Mouse (Mus musculus) adrenal gland, adult 8-10 months (tissue): Measurements from ENCODE around the gene Ifngr2. TPM values are rescaled to one million over a fixed set of nuclear protein-coding genes. Genes with fewer than 3 reads are reported as not detected.
"Not testable (repeated sequence)": the region's sequence is repeated elsewhere in the genome, so short reads cannot be mapped to it uniquely, and the experiment has no call there.

Experiments
- DNase-seq: peaks from one replicate; pipeline ENCODE4 v3.0.0; 2022
- total RNA-seq, 4 experiments: library from RNA; stranded (reverse); gene quantifications; 2 replicates each; pipeline ENCODE4 v1.2.4; 2022

The Ifngr2 gene
- 10 to 100 TPM; 21.8 to 35.9 (median 29.7) TPM for total RNA-seq

GRCm38 (mm10) chr16:91546836-91547741 is at the start of gene Ifngr2:
Ifngr2 (plus strand) TSS chr16:91547072.
- DNase-seq, result no peak

GRCm38 (mm10) chr16:91498041-91498440 is 48.8 kb upstream of the Ifngr2 start:
- DNase-seq, result no peak

DNA sequence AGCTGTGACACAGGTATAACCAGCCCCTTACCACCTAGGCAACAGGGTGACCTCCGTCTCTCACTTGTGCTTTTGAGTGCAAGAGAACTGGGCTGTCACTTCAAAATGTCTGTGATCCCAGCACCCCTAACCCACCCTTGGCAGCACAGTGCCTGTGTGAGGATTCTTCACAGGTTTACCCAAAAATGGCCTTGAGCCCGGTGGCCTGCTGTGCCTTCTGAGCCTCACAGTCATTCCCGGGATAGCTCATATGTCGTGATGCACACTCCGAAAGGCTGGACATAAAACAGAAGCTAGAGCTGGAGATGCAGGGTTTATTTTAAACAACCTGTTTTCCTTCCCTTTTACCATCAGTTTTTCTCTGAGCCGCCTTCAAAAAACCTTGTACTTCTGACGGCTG is 42.2 kb upstream of the Ifngr2 start:
- DNase-seq, result no peak

GRCm38 (mm10) chr16:91505116-91505601 is 41.7 kb upstream of the Ifngr2 start:
- no peak for DNase-seq

DNA sequence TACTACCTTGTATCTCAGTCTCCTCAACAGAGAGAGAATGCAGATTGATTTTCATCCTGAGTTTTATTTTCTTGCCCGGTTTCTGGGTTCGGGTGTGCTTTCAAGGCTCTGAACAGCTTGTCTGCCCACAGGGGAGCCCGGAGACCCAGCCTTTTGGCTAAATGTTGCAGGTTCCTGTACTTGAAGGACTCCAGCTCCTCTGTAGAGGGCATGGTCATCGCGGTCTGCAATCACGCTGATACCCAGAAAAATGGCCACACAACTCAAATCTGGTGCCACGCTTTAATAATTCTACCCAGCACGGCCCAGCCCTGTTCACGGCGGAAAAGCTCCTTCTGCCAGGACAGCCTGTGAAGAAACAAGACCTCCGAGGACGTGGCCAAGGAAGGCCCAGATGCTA is 40.5 kb upstream of the Ifngr2 start:
- DNase-seq, result no peak

- DNase-seq, result peak; percentile 61
These were observed 34.6 kb upstream of the Ifngr2 start for GRCm38 (mm10) chr16:91512161-91512787.

- DNase-seq, result no peak
These were observed 33.8 kb upstream of the Ifngr2 start for GRCm38 (mm10) chr16:91513099-91513498.

GRCm38 (mm10) chr16:91517020-91517419 is 29.9 kb upstream of the Ifngr2 start:
- DNase-seq, result no peak

GRCm38 (mm10) chr16:91522040-91522439 is 24.8 kb upstream of the Ifngr2 start:
- DNase-seq, result no peak

GRCm38 (mm10) chr16:91522479-91523309 is 24.2 kb upstream of the Ifngr2 start:
- DNase-seq, result peak; percentile 81

DNA sequence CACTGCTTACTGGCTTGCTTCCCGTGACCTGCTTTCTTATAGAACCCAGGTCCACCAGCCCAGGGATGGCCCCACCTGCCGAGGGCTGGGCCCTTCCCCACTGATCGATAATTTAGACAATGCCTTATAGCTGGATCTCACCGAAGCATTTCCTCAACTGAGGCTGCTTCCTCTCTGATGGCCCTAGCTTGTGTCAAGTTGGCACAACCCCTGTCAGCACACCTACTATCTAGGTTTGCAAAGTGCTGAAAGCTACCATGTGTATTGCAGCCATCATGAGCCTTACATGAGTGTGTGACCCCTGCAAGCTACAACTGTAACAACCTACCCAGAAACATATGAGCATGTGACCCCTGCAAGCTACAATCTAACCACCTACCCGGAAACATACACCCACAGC is 22.7 kb upstream of the Ifngr2 start:
- DNase-seq, result no peak

DNA sequence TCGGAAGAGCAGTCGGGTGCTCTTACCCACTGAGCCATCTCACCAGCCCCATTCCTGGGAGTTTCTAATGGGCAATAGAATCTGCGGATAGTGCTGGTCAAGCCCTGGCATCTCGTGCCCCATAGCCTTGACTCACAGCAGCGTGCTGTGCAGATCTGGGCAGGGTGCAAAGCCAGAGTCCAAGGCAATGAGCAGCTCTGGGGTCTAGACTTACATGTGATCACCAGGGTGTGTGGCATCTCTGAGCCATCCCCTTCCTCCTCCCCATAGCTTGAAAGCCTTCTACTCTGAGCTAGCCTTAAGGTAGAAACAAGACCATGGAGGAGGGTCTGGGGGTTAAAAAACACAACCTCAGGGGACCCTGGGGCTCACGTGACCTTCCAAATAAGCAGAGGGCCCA is 20.6 kb upstream of the Ifngr2 start:
- no peak for DNase-seq

GRCm38 (mm10) chr16:91527051-91527450 is 19.8 kb upstream of the Ifngr2 start:
- peak; percentile 31 for DNase-seq

DNA sequence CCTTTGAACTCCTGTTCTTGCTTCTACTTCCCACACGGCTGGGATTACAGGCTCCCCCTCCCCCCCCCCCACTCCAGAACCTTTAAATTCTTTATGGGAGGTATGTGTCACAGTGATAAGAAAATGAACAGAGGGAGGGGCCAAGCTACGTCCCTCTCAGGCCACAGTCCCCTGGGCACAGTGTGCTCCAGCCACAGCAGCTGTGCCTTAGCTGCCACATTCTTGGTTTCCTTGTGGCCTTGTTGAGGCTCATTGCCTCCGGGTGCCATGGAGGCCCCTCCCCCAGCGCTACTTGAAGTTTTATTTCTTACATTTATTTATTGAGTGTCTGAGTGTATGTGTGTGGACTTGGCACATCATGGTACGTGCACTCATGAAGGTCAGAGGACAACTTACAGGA is 19.4 kb upstream of the Ifngr2 start:
- no peak for DNase-seq

DNA sequence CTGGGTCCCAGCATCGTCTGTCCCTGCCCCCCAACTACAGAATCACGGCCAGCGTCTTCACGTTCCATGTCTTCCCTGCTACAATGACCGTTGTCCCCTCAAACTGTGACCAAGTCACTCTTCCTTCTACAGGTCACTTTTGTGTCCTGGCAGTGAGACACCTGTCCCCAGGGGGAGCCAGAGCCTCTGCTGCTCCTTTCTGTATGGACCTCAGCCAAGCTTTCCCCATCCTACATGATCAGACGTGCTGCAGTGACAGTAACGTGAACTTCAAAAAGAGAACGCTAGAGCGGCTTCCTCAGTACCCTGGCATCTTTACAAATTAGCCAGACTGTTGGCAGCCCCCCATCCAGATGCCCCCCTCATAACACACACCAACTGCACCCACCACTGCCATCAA is 18.3 kb upstream of the Ifngr2 start:
- no peak for DNase-seq

DNA sequence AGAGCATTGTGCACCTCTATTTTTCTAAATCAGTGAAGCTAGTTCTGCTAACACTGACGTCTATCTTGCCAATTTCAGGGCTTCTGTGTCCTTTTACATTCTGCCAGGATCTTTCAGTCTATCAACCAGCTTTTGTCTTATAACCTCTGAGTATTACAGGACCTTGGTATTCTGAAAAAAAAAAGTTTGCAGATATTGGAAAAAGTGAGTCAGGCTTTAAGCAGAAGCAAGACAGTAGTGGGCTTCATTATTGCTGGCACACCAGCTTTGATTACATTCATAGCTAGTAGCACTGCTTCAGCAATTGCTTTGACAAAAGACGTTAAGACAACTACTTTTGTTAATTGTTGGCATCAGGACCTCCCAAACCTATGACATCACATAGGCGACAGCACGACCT is 16.0 kb upstream of the Ifngr2 start:
- not testable (repeated sequence) for DNase-seq

DNA sequence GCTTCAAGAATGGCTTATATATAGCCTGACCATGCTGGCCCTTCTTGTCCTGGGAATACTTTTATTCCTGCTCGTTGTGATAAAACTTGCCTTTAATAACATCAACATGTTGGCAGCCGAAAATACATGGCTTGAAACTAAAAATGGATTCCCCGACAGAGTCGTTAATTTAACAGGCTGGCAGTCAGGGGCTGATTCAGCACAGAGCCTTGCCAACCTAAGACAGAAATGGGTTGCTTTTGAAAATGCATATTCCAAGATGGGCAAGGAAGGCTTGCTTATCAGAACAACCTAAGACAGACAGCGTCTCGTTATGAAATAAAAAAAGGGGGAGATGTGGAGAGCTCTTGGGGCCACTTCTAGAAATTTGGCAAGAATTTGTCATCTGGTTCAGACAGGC is 15.0 kb upstream of the Ifngr2 start:
- DNase-seq, result no peak

GRCm38 (mm10) chr16:91532429-91532828 is 14.4 kb upstream of the Ifngr2 start:
- no peak for DNase-seq

DNA sequence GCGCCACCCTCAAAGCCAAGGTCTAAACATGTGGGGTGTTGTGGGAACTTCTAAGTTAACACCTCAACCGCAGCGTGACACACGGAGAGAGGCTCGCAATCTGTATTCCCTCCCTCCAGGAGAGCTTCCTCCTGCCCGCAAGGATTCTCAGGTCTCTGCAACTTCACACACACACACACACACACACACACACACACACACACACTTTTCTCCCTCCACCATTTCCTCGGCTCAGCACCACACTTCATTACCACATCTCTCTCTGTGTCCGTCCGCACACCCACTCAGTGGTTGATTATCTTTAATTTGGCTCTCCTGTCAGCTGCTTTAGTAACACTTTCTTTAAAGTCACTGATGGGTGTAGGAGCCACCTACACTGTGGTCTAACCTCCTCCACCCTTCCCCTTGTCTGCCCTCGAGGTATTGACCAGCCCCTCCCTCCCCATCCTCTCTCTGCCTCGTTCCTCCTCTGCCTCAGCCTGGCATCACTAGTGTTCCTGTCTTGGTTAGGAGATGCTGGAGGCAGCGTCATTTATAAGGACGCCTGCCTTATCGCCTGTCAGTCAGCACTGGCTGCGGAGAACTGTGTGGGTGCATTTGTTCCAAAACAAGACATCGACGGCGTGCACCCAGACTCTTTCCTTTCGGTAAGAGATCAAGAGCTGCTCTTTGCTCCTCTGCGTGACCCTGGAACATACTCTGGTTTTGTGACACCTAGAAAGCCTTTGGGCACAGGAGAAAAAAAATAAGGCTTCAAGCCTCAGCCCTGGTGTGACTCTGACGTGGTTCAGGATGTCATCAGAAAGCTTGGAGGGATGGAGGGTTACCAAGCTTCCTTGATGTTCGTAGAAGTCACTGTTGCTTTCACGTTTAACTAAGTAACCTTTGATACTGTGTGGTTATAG is 13.5 kb upstream of the Ifngr2 start:
- DNase-seq, result no peak

GRCm38 (mm10) chr16:91534477-91534876 is 12.4 kb upstream of the Ifngr2 start:
- no peak for DNase-seq

- DNase-seq, result no peak
These were observed 12.0 kb upstream of the Ifngr2 start for GRCm38 (mm10) chr16:91534888-91535287.

DNA sequence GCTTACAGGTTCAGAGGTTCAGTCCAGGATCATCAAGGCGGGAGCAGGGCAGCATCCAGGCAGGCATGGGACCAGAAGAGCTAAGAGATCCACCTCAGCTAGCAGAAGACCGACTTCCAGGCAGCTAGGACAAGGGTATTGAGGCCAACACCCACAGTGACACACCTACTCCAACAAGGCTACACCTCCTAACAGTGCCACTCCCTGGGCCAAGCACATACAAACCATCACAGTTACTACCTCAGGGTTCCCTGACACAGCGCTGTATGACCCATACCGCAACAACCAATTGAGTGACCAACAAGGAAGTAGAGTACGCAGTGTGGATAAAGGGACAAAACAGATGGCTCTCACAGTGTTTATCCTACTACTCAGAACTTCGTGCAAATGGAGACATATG is 10.5 kb upstream of the Ifngr2 start:
- DNase-seq, result no peak
